Mouse (Mus musculus): ENCODE data around the gene Kcnj15. TPM values are rescaled to one million over a fixed set of nuclear protein-coding genes. Genes with fewer than 3 reads are reported as not detected.
A peak's percentile ranks its signal among the peaks of the same experiment; 100 is the strongest.

Kcnj15 gene
- polyA plus RNA-seq, 1 experiment from 2014 or later: 0.19 TPM

GRCm38 (mm10) chr16:95301667-95302066, 44.3 kb downstream of the Kcnj15 start:
- WGBS (ENCODE audit: insufficient replicate concordance): 42% methylated on average over 3 of the region's 3 CpGs
- no peak overlapping the region for H3K4me2 ChIP-seq (ENCODE audit: low read depth, low read length)
- no peak overlapping the region for H3K9ac ChIP-seq (ENCODE audit: low read depth, low read length)
- ATAC-seq (ENCODE audit: low read depth): no peak
- no peaks in the 10 kb centered on the region for H3K36me3 ChIP-seq (ENCODE audit: control insufficient read depth, insufficient read depth)
- H3K9me3 ChIP-seq (replicated peaks; ENCODE audit: control insufficient read depth, low read length): no peaks in the 10 kb centered on the region
- H3K4me1 ChIP-seq (ENCODE audit: control insufficient read depth, low read depth, low read length): no peaks in the 10 kb centered on the region
- no peak overlapping the region for H3K27ac ChIP-seq (ENCODE audit: low read length)
- no peaks in the 10 kb centered on the region for H3K27me3 ChIP-seq (ENCODE audit: control insufficient read depth, insufficient read depth, low read depth, low read length)
- no peak overlapping the region for H3K4me3 ChIP-seq (ENCODE audit: low read depth, low read length)

- WGBS (ENCODE audit: insufficient replicate concordance): 14% methylated on average over 9 of the region's 9 CpGs
- Histone ChIP-seq H3K9me3 (replicated peaks; ENCODE audit: control insufficient read depth, low read length) (no peaks in the 10 kb centered on the region), H3K27ac (ENCODE audit: low read length) (no peak overlapping the region), H3K27me3 (ENCODE audit: control insufficient read depth, insufficient read depth, low read depth, low read length) (no peaks in the 10 kb centered on the region), H3K9ac (ENCODE audit: low read depth, low read length) (no peak overlapping the region), H3K4me1 (ENCODE audit: control insufficient read depth, low read depth, low read length) (no peaks in the 10 kb centered on the region), H3K4me3 (ENCODE audit: low read depth, low read length) (no peak overlapping the region), H3K4me2 (ENCODE audit: low read depth, low read length) (no peak overlapping the region), H3K36me3 (ENCODE audit: control insufficient read depth, insufficient read depth) (no peaks in the 10 kb centered on the region)
- ATAC-seq (ENCODE audit: low read depth): peak; percentile 24; the same call in 1 of the 2 replicates
Observed at GRCm38 (mm10) chr16:95303676-95304075, 46.3 kb downstream of the Kcnj15 start.

GRCm38 (mm10) chr16:95307823-95308360, 50.5 kb downstream of the Kcnj15 start:
- Histone ChIP-seq H3K9ac (ENCODE audit: low read depth, low read length) (no peak overlapping the region), H3K4me2 (ENCODE audit: low read depth, low read length) (no peak overlapping the region), H3K27me3 (ENCODE audit: control insufficient read depth, insufficient read depth, low read depth, low read length) (no peaks in the 10 kb centered on the region), H3K27ac (ENCODE audit: low read length) (no peak overlapping the region), H3K4me3 (ENCODE audit: low read depth, low read length) (no peak overlapping the region), H3K9me3 (replicated peaks; ENCODE audit: control insufficient read depth, low read length) (no peaks in the 10 kb centered on the region), H3K4me1 (ENCODE audit: control insufficient read depth, low read depth, low read length) (no peaks in the 10 kb centered on the region), H3K36me3 (ENCODE audit: control insufficient read depth, insufficient read depth) (no peaks in the 10 kb centered on the region)
- ATAC-seq (ENCODE audit: low read depth): no peak
- 58% methylated on average over 3 of the region's 3 CpGs for WGBS (ENCODE audit: insufficient replicate concordance)

GRCm38 (mm10) chr16:95321945-95322625, 64.7 kb downstream of the Kcnj15 start:
- WGBS (ENCODE audit: insufficient replicate concordance): 32% methylated on average over 9 of the region's 9 CpGs
- Histone ChIP-seq H3K9me3 (replicated peaks; ENCODE audit: control insufficient read depth, low read length) (no peaks in the 10 kb centered on the region), H3K27ac (ENCODE audit: low read length) (no peak overlapping the region), H3K4me2 (ENCODE audit: low read depth, low read length) (no peak overlapping the region), H3K36me3 (ENCODE audit: control insufficient read depth, insufficient read depth) (no peaks in the 10 kb centered on the region), H3K9ac (ENCODE audit: low read depth, low read length) (no peak overlapping the region), H3K4me3 (ENCODE audit: low read depth, low read length) (no peak overlapping the region), H3K27me3 (ENCODE audit: control insufficient read depth, insufficient read depth, low read depth, low read length) (no peaks in the 10 kb centered on the region), H3K4me1 (ENCODE audit: control insufficient read depth, low read depth, low read length) (no peaks in the 10 kb centered on the region)
- ATAC-seq (ENCODE audit: low read depth): no peak

- Histone ChIP-seq H3K36me3 (ENCODE audit: control insufficient read depth, insufficient read depth) (no peaks in the 10 kb centered on the region), H3K9ac (ENCODE audit: low read depth, low read length) (no peak overlapping the region), H3K4me3 (ENCODE audit: low read depth, low read length) (no peak overlapping the region), H3K9me3 (replicated peaks; ENCODE audit: control insufficient read depth, low read length) (no peaks in the 10 kb centered on the region), H3K4me2 (ENCODE audit: low read depth, low read length) (no peak overlapping the region), H3K27me3 (ENCODE audit: control insufficient read depth, insufficient read depth, low read depth, low read length) (no peaks in the 10 kb centered on the region), H3K4me1 (ENCODE audit: control insufficient read depth, low read depth, low read length) (no peaks in the 10 kb centered on the region), H3K27ac (ENCODE audit: low read length) (no peak overlapping the region)
- ATAC-seq (ENCODE audit: low read depth): no peak
- WGBS (ENCODE audit: insufficient replicate concordance): 64% methylated on average over 5 of the region's 5 CpGs
Observed at GRCm38 (mm10) chr16:95332159-95332558, 74.8 kb downstream of the Kcnj15 start.

- no peak overlapping the region for H3K4me3 ChIP-seq (ENCODE audit: low read depth, low read length)
Observed at GRCm38 (mm10) chr16:95340885-95341791, 83.8 kb downstream of the Kcnj15 start.

GRCm38 (mm10) chr16:95342030-95342429, 84.7 kb downstream of the Kcnj15 start:
- Histone ChIP-seq H3K4me2 (ENCODE audit: low read depth, low read length) (no peak overlapping the region), H3K27ac (ENCODE audit: low read length) (no peak overlapping the region), H3K4me1 (ENCODE audit: control insufficient read depth, low read depth, low read length) (no peaks in the 10 kb centered on the region), H3K9ac (ENCODE audit: low read depth, low read length) (no peak overlapping the region), H3K9me3 (replicated peaks; ENCODE audit: control insufficient read depth, low read length) (no peaks in the 10 kb centered on the region), H3K36me3 (ENCODE audit: control insufficient read depth, insufficient read depth) (no peaks in the 10 kb centered on the region), H3K4me3 (ENCODE audit: low read depth, low read length) (no peak overlapping the region), H3K27me3 (ENCODE audit: control insufficient read depth, insufficient read depth, low read depth, low read length) (no peaks in the 10 kb centered on the region)
- 48% methylated on average over 8 of the region's 8 CpGs for WGBS (ENCODE audit: insufficient replicate concordance)
- ATAC-seq (ENCODE audit: low read depth): no peak

More at GRCm38 (mm10) chr16:95340885-95341791, 83.8 kb downstream of the Kcnj15 start:
- Histone ChIP-seq H3K9me3 (replicated peaks; ENCODE audit: control insufficient read depth, low read length) (no peaks in the 10 kb centered on the region), H3K36me3 (ENCODE audit: control insufficient read depth, insufficient read depth) (no peaks in the 10 kb centered on the region), H3K9ac (ENCODE audit: low read depth, low read length) (no peak overlapping the region), H3K4me1 (ENCODE audit: control insufficient read depth, low read depth, low read length) (no peaks in the 10 kb centered on the region), H3K27ac (ENCODE audit: low read length) (no peak overlapping the region), H3K4me2 (ENCODE audit: low read depth, low read length) (no peak overlapping the region), H3K27me3 (ENCODE audit: control insufficient read depth, insufficient read depth, low read depth, low read length) (no peaks in the 10 kb centered on the region)
- WGBS (ENCODE audit: insufficient replicate concordance): 38% methylated on average over 28 of the region's 28 CpGs
- 0 out of 2 replicates have a peak, but pooled peaks have one; percentile 27 for ATAC-seq (ENCODE audit: low read depth)

GRCm38 (mm10) chr16:95344961-95345360, 87.6 kb downstream of the Kcnj15 start:
- H3K9ac ChIP-seq (ENCODE audit: low read depth, low read length): no peak overlapping the region
- no peak for ATAC-seq (ENCODE audit: low read depth)
- no peak overlapping the region for H3K4me3 ChIP-seq (ENCODE audit: low read depth, low read length)
- H3K9me3 ChIP-seq (replicated peaks; ENCODE audit: control insufficient read depth, low read length): no peaks in the 10 kb centered on the region
- no peaks in the 10 kb centered on the region for H3K4me1 ChIP-seq (ENCODE audit: control insufficient read depth, low read depth, low read length)
- H3K36me3 ChIP-seq (ENCODE audit: control insufficient read depth, insufficient read depth): no peaks in the 10 kb centered on the region
- no peaks in the 10 kb centered on the region for H3K27me3 ChIP-seq (ENCODE audit: control insufficient read depth, insufficient read depth, low read depth, low read length)
- no peak overlapping the region for H3K27ac ChIP-seq (ENCODE audit: low read length)
- WGBS (ENCODE audit: insufficient replicate concordance): 53% methylated on average over 10 of the region's 10 CpGs
- no peak overlapping the region for H3K4me2 ChIP-seq (ENCODE audit: low read depth, low read length)

- H3K9me3 ChIP-seq (replicated peaks; ENCODE audit: control insufficient read depth, low read length): no peaks in the 10 kb centered on the region
- H3K9ac ChIP-seq (ENCODE audit: low read depth, low read length): no peak overlapping the region
- H3K4me3 ChIP-seq (ENCODE audit: low read depth, low read length): no peak overlapping the region
- no peak overlapping the region for H3K27ac ChIP-seq (ENCODE audit: low read length)
- H3K27me3 ChIP-seq (ENCODE audit: control insufficient read depth, insufficient read depth, low read depth, low read length): no peaks in the 10 kb centered on the region
- ATAC-seq (ENCODE audit: low read depth): no peak
- no peaks in the 10 kb centered on the region for H3K4me1 ChIP-seq (ENCODE audit: control insufficient read depth, low read depth, low read length)
- H3K4me2 ChIP-seq (ENCODE audit: low read depth, low read length): no peak overlapping the region
- WGBS (ENCODE audit: insufficient replicate concordance): 3% methylated on average over 6 of the region's 7 CpGs
- H3K36me3 ChIP-seq (ENCODE audit: control insufficient read depth, insufficient read depth): no peaks in the 10 kb centered on the region
Observed at GRCm38 (mm10) chr16:95345882-95346281, 88.5 kb downstream of the Kcnj15 start.
